Mouse (Mus musculus): Measurements from ENCODE around the gene Gprc5d. TPM values are rescaled to one million over a fixed set of nuclear protein-coding genes. Genes with fewer than 3 reads are reported as not detected.

The Gprc5d gene
- polyA plus RNA-seq, 1 experiment = 0.04 TPM

- no peaks in the 10 kb centered on the region for H3K36me3 ChIP-seq (ENCODE audit: control insufficient read depth)
- no peaks in the 10 kb centered on the region for H3K4me1 ChIP-seq (ENCODE audit: control insufficient read depth)
- TF ChIP-seq GATA1 (IDR thresholded peaks at IDR 0.05; ENCODE audit: low read length) (no peak), TAL1 (IDR thresholded peaks at IDR 0.05; ENCODE audit: low read length) (no peak)
- peaks cover 6% of the 10 kb centered on the region for H3K27me3 ChIP-seq (ENCODE audit: control insufficient read depth)
- H3K4me3 ChIP-seq (replicated peaks) = no peak overlapping the region
- no peaks in the 10 kb centered on the region for H3K9me3 ChIP-seq (ENCODE audit: control insufficient read depth, low read length)
These were observed 1.6 kb downstream of the Gprc5d start for GRCm38 (mm10) chr6:135116479-135116878.

GRCm38 (mm10) chr6:135113114-135113436 is 5.0 kb downstream of the Gprc5d start:
- TF ChIP-seq GATA1 (IDR thresholded peaks at IDR 0.05; ENCODE audit: low read length) (no peak), TAL1 (IDR thresholded peaks at IDR 0.05; ENCODE audit: low read length) (no peak)
- Histone ChIP-seq H3K4me3 (replicated peaks) (no peak overlapping the region), H3K27me3 (ENCODE audit: control insufficient read depth) (peaks cover 6% of the 10 kb centered on the region), H3K36me3 (ENCODE audit: control insufficient read depth) (no peaks in the 10 kb centered on the region), H3K9me3 (ENCODE audit: control insufficient read depth, low read length) (no peaks in the 10 kb centered on the region), H3K4me1 (ENCODE audit: control insufficient read depth) (no peaks in the 10 kb centered on the region)

- peaks cover 6% of the 10 kb centered on the region for H3K27me3 ChIP-seq (ENCODE audit: control insufficient read depth)
- H3K4me1 ChIP-seq (ENCODE audit: control insufficient read depth) = no peaks in the 10 kb centered on the region
- H3K4me3 ChIP-seq (replicated peaks) = no peak overlapping the region
- TF ChIP-seq GATA1 (IDR thresholded peaks at IDR 0.05; ENCODE audit: low read length) (no peak), TAL1 (IDR thresholded peaks at IDR 0.05; ENCODE audit: low read length) (no peak)
- H3K9me3 ChIP-seq (ENCODE audit: control insufficient read depth, low read length) = no peaks in the 10 kb centered on the region
- H3K36me3 ChIP-seq (ENCODE audit: control insufficient read depth) = no peaks in the 10 kb centered on the region
These were observed 5.5 kb downstream of the Gprc5d start for GRCm38 (mm10) chr6:135112411-135113113.

- Histone ChIP-seq H3K36me3 (ENCODE audit: control insufficient read depth) (no peaks in the 10 kb centered on the region), H3K27me3 (ENCODE audit: control insufficient read depth) (no peaks in the 10 kb centered on the region), H3K9me3 (ENCODE audit: control insufficient read depth, low read length) (no peaks in the 10 kb centered on the region), H3K4me1 (ENCODE audit: control insufficient read depth) (no peaks in the 10 kb centered on the region), H3K4me3 (replicated peaks) (no peak overlapping the region)
- TF ChIP-seq TAL1 (IDR thresholded peaks at IDR 0.05; ENCODE audit: low read length) (no peak), GATA1 (IDR thresholded peaks at IDR 0.05; ENCODE audit: low read length) (no peak)
These were observed 11.1 kb downstream of the Gprc5d start for GRCm38 (mm10) chr6:135107014-135107413.

- Histone ChIP-seq H3K36me3 (ENCODE audit: control insufficient read depth) (no peaks in the 10 kb centered on the region), H3K27me3 (ENCODE audit: control insufficient read depth) (no peaks in the 10 kb centered on the region), H3K4me1 (ENCODE audit: control insufficient read depth) (no peaks in the 10 kb centered on the region), H3K4me3 (replicated peaks) (no peak overlapping the region), H3K9me3 (ENCODE audit: control insufficient read depth, low read length) (no peaks in the 10 kb centered on the region)
- TF ChIP-seq GATA1 (IDR thresholded peaks at IDR 0.05; ENCODE audit: low read length) (no peak), TAL1 (IDR thresholded peaks at IDR 0.05; ENCODE audit: low read length) (no peak)
These were observed 15.3 kb downstream of the Gprc5d start for GRCm38 (mm10) chr6:135102736-135103303.

GRCm38 (mm10) chr6:135100787-135101472 is 17.2 kb downstream of the Gprc5d start:
- Histone ChIP-seq H3K27me3 (ENCODE audit: control insufficient read depth) (no peaks in the 10 kb centered on the region), H3K36me3 (ENCODE audit: control insufficient read depth) (no peaks in the 10 kb centered on the region), H3K4me3 (replicated peaks) (no peak overlapping the region), H3K4me1 (ENCODE audit: control insufficient read depth) (no peaks in the 10 kb centered on the region), H3K9me3 (ENCODE audit: control insufficient read depth, low read length) (no peaks in the 10 kb centered on the region)
- TF ChIP-seq GATA1 (IDR thresholded peaks at IDR 0.05; ENCODE audit: low read length) (no peak), TAL1 (IDR thresholded peaks at IDR 0.05; ENCODE audit: low read length) (no peak)

- no peaks in the 10 kb centered on the region for H3K4me1 ChIP-seq (ENCODE audit: control insufficient read depth)
- H3K27me3 ChIP-seq (ENCODE audit: control insufficient read depth) = no peaks in the 10 kb centered on the region
- no peaks in the 10 kb centered on the region for H3K36me3 ChIP-seq (ENCODE audit: control insufficient read depth)
- TF ChIP-seq TAL1 (IDR thresholded peaks at IDR 0.05; ENCODE audit: low read length) = no peak
- no peak for TF ChIP-seq GATA1 (IDR thresholded peaks at IDR 0.05; ENCODE audit: low read length)
- H3K4me3 ChIP-seq (replicated peaks) = no peak overlapping the region
- H3K9me3 ChIP-seq (ENCODE audit: control insufficient read depth, low read length) = no peaks in the 10 kb centered on the region
These were observed 25.1 kb downstream of the Gprc5d start for GRCm38 (mm10) chr6:135092798-135093470.

- Histone ChIP-seq H3K36me3 (ENCODE audit: control insufficient read depth) (no peaks in the 10 kb centered on the region), H3K9me3 (ENCODE audit: control insufficient read depth, low read length) (no peaks in the 10 kb centered on the region), H3K27me3 (ENCODE audit: control insufficient read depth) (no peaks in the 10 kb centered on the region), H3K4me3 (replicated peaks) (no peak overlapping the region), H3K4me1 (ENCODE audit: control insufficient read depth) (no peaks in the 10 kb centered on the region)
- TF ChIP-seq GATA1 (IDR thresholded peaks at IDR 0.05; ENCODE audit: low read length) (no peak), TAL1 (IDR thresholded peaks at IDR 0.05; ENCODE audit: low read length) (no peak)
These were observed 27.4 kb downstream of the Gprc5d start for GRCm38 (mm10) chr6:135090661-135091060.

- TF ChIP-seq GATA1 (IDR thresholded peaks at IDR 0.05; ENCODE audit: low read length) (no peak), TAL1 (IDR thresholded peaks at IDR 0.05; ENCODE audit: low read length) (no peak)
These were observed 28.3 kb downstream of the Gprc5d start for GRCm38 (mm10) chr6:135089786-135090185.

More at GRCm38 (mm10) chr6:135089786-135090185, 28.3 kb downstream of the Gprc5d start:
- Histone ChIP-seq H3K4me1 (ENCODE audit: control insufficient read depth) (no peaks in the 10 kb centered on the region), H3K27me3 (ENCODE audit: control insufficient read depth) (no peaks in the 10 kb centered on the region), H3K9me3 (ENCODE audit: control insufficient read depth, low read length) (no peaks in the 10 kb centered on the region), H3K36me3 (ENCODE audit: control insufficient read depth) (no peaks in the 10 kb centered on the region), H3K4me3 (replicated peaks) (no peak overlapping the region)
